Mouse (Mus musculus) hindbrain, embryonic 12.5 days (tissue): ENCODE data around the gene D230025D16Rik. TPM values are rescaled to one million over a fixed set of nuclear protein-coding genes. Genes with fewer than 3 reads are reported as not detected.

Experiments
- ATAC-seq: fragments of 200-750 bp; cut with Nextera tagmentation; 2 replicates; pipeline ENCODE4 v1.8.0; 2017; ENCODE audit warnings: moderate TSS enrichment; ENCODE audit not compliant: low FRiP score
- H3K27ac ChIP-seq: fragments of 300-500 bp; sonication (generic); 2 replicates; pipeline ENCODE4 v1.5.1; 2016; ENCODE audit warnings: mild to moderate bottlenecking
- H3K27me3 ChIP-seq: fragments of 300-500 bp; sonication (generic); 2 replicates; pipeline ENCODE4 v1.6.1; 2016; ENCODE audit warnings: mild to moderate bottlenecking
- H3K36me3 ChIP-seq: fragments of 300-500 bp; sonication (generic); 2 replicates; pipeline ENCODE4 v1.6.1; 2016; ENCODE audit warnings: mild to moderate bottlenecking
- H3K4me1 ChIP-seq: fragments of 300-500 bp; sonication (generic); 2 replicates; pipeline ENCODE4 v1.6.1; 2016
- H3K4me2 ChIP-seq: fragments of 300-500 bp; sonication (generic); replicated peaks from 2 replicates; pipeline ENCODE4 v1.6.1; 2016; ENCODE audit warnings: mild to moderate bottlenecking
- H3K4me3 ChIP-seq: fragments of 300-500 bp; sonication (generic); 2 replicates; pipeline ENCODE4 v1.5.1; 2016; ENCODE audit warnings: mild to moderate bottlenecking
- H3K9ac ChIP-seq: fragments of 300-500 bp; sonication (generic); 2 replicates; pipeline ENCODE4 v1.6.1; 2016; ENCODE audit warnings: mild to moderate bottlenecking, moderate library complexity
- H3K9me3 ChIP-seq: fragments of 300-500 bp; sonication (generic); replicated peaks from 2 replicates; pipeline ENCODE4 v1.6.1; 2016; ENCODE audit warnings: mild to moderate bottlenecking
- WGBS: fragments of 180-500 bp; shearing (Covaris S2); methylation state at CpG from one replicate; pipeline ENCODE4 v1.1.7; 2016; 5-methylcytosine and 5-hydroxymethylcytosine counted together
- polyA plus RNA-seq: library from polyadenylated mRNA; unstranded; fragments of >200 nt; fragmentation: Nextera tagmentation; extraction: Ambion mirVana; gene quantifications from 2 replicates; pipeline ENCODE4 v1.2.1, GENCODE M21; 2016

D230025D16Rik gene
- polyA plus RNA-seq, 1 experiment from 2014 or later = 28.9 TPM

- Histone ChIP-seq H3K4me3 (peak within 1 kb of the TSS; percentile 44), H3K9me3 (no peaks in the 10 kb centered on the region), H3K9ac (peak within 1 kb of the TSS; percentile 57), H3K27me3 (peaks cover 99% of the 10 kb centered on the region), H3K4me2 (peak within 1 kb of the TSS; percentile 84), H3K36me3 (0 out of 2 replicates have a peak, but pooled peaks cover 8% of the 10 kb centered on the region), H3K4me1 (peaks cover 22% of the 10 kb centered on the region), H3K27ac (no peak within 1 kb of the TSS)
- WGBS = 7% methylated on average over 10 of the region's 10 CpGs
- ATAC-seq = no peak
These were observed 50.9 kb downstream of the D230025D16Rik start, which contains the start of gene Nol3 for GRCm38 (mm10) chr8:105275840-105276239. Gene Nol3, plus strand, starts transcription at chr8:105276140.

GRCm38 (mm10) chr8:105276292-105277120, 51.6 kb downstream of the D230025D16Rik start:
- H3K9me3 ChIP-seq = no peaks in the 10 kb centered on the region
- 3% methylated on average over 30 of the region's 30 CpGs for WGBS
- ATAC-seq = peak; percentile 73
- H3K36me3 ChIP-seq = peaks cover 10% of the 10 kb centered on the region; the same call in 1 of the 2 replicates
- peak overlapping the region; percentile 57 for H3K9ac ChIP-seq
- no peak overlapping the region for H3K27ac ChIP-seq
- peaks cover 97% of the 10 kb centered on the region for H3K27me3 ChIP-seq
- H3K4me2 ChIP-seq = peak overlapping the region; percentile 84
- peaks cover 22% of the 10 kb centered on the region for H3K4me1 ChIP-seq
- H3K4me3 ChIP-seq = peak overlapping the region; percentile 44

GRCm38 (mm10) chr8:105278911-105279334, 54.0 kb downstream of the D230025D16Rik start:
- 4% methylated on average over 28 of the region's 28 CpGs for WGBS
- H3K4me2 ChIP-seq = peak overlapping the region; percentile 40

GRCm38 (mm10) chr8:105280567-105280966, 55.6 kb downstream of the D230025D16Rik start:
- no peak for ATAC-seq
- Histone ChIP-seq H3K4me1 (peaks cover 24% of the 10 kb centered on the region), H3K4me2 (no peak overlapping the region), H3K27ac (no peak overlapping the region), H3K9me3 (no peaks in the 10 kb centered on the region), H3K27me3 (peaks cover 69% of the 10 kb centered on the region), H3K9ac (no peak overlapping the region), H3K36me3 (peaks cover 46% of the 10 kb centered on the region), H3K4me3 (no peak overlapping the region)
- 65% methylated on average over 3 of the region's 3 CpGs for WGBS

More at GRCm38 (mm10) chr8:105278911-105279334, 54.0 kb downstream of the D230025D16Rik start:
- Histone ChIP-seq H3K36me3 (peaks cover 34% of the 10 kb centered on the region), H3K4me1 (peaks cover 22% of the 10 kb centered on the region), H3K9ac (no peak overlapping the region), H3K4me3 (0 out of 2 replicates have a peak overlapping the region, but pooled peaks have one; percentile 13), H3K27me3 (peaks cover 82% of the 10 kb centered on the region), H3K27ac (no peak overlapping the region), H3K9me3 (no peaks in the 10 kb centered on the region)
- ATAC-seq = peak; percentile 39

- no peak overlapping the region for H3K4me3 ChIP-seq
- WGBS = 89% methylated on average over 12 of the region's 12 CpGs
- H3K9ac ChIP-seq = no peak overlapping the region
- no peak for ATAC-seq
- no peak overlapping the region for H3K4me2 ChIP-seq
- peaks cover 57% of the 10 kb centered on the region for H3K27me3 ChIP-seq
- no peak overlapping the region for H3K27ac ChIP-seq
- peaks cover 24% of the 10 kb centered on the region for H3K4me1 ChIP-seq
- H3K9me3 ChIP-seq = no peaks in the 10 kb centered on the region
- H3K36me3 ChIP-seq = peaks cover 47% of the 10 kb centered on the region
These were observed 56.9 kb downstream of the D230025D16Rik start for GRCm38 (mm10) chr8:105281821-105282220.

GRCm38 (mm10) chr8:105282239-105282638, 57.3 kb downstream of the D230025D16Rik start:
- WGBS = 86% methylated on average over 4 of the region's 4 CpGs
- H3K9me3 ChIP-seq = no peaks in the 10 kb centered on the region
- peaks cover 47% of the 10 kb centered on the region for H3K36me3 ChIP-seq
- no peak overlapping the region for H3K9ac ChIP-seq
- no peak overlapping the region for H3K27ac ChIP-seq
- no peak overlapping the region for H3K4me3 ChIP-seq
- no peak for ATAC-seq
- H3K4me2 ChIP-seq = no peak overlapping the region
- H3K27me3 ChIP-seq = peaks cover 53% of the 10 kb centered on the region
- peaks cover 26% of the 10 kb centered on the region for H3K4me1 ChIP-seq

GRCm38 (mm10) chr8:105283074-105283473, 58.1 kb downstream of the D230025D16Rik start:
- Histone ChIP-seq H3K36me3 (peaks cover 47% of the 10 kb centered on the region), H3K4me1 (peaks cover 34% of the 10 kb centered on the region), H3K4me3 (no peak overlapping the region), H3K9ac (no peak overlapping the region), H3K27me3 (peaks cover 45% of the 10 kb centered on the region), H3K9me3 (no peaks in the 10 kb centered on the region), H3K27ac (no peak overlapping the region), H3K4me2 (no peak overlapping the region)
- ATAC-seq = peak; percentile 27; the same call in 1 of the 2 replicates
- WGBS = 21% methylated on average over 23 of the region's 23 CpGs

GRCm38 (mm10) chr8:105285514-105285913, 60.6 kb downstream of the D230025D16Rik start:
- H3K9ac ChIP-seq = no peak overlapping the region
- H3K4me1 ChIP-seq = peaks cover 46% of the 10 kb centered on the region

GRCm38 (mm10) chr8:105286907-105287306, 62.0 kb downstream of the D230025D16Rik start:
- Histone ChIP-seq H3K9ac (no peak overlapping the region), H3K27ac (no peak overlapping the region), H3K36me3 (peaks cover 33% of the 10 kb centered on the region), H3K4me1 (peaks cover 50% of the 10 kb centered on the region), H3K4me2 (peak overlapping the region; percentile 81), H3K9me3 (no peaks in the 10 kb centered on the region), H3K27me3 (peaks cover 19% of the 10 kb centered on the region), H3K4me3 (no peak overlapping the region)
- WGBS = 87% methylated on average over 4 of the region's 4 CpGs
- ATAC-seq = no peak

More at GRCm38 (mm10) chr8:105285514-105285913, 60.6 kb downstream of the D230025D16Rik start:
- Histone ChIP-seq H3K27ac (no peak overlapping the region), H3K27me3 (peaks cover 28% of the 10 kb centered on the region), H3K9me3 (no peaks in the 10 kb centered on the region), H3K4me2 (peak overlapping the region; percentile 81; the same call in 1 of the 2 replicates), H3K36me3 (peaks cover 41% of the 10 kb centered on the region), H3K4me3 (no peak overlapping the region)
- no peak for ATAC-seq
- WGBS = 34% methylated on average over 12 of the region's 12 CpGs

GRCm38 (mm10) chr8:105288231-105288630, 63.3 kb downstream of the D230025D16Rik start:
- peaks cover 26% of the 10 kb centered on the region for H3K27me3 ChIP-seq
- no peak overlapping the region for H3K27ac ChIP-seq
- WGBS = 81% methylated on average over 5 of the region's 5 CpGs
- H3K4me2 ChIP-seq = peak overlapping the region; percentile 81
- peak overlapping the region; percentile 60 for H3K9ac ChIP-seq
- ATAC-seq = no peak
- peaks cover 19% of the 10 kb centered on the region for H3K36me3 ChIP-seq
- H3K9me3 ChIP-seq = no peaks in the 10 kb centered on the region
- peaks cover 50% of the 10 kb centered on the region for H3K4me1 ChIP-seq
- peak overlapping the region; percentile 48 for H3K4me3 ChIP-seq

GRCm38 (mm10) chr8:105288958-105289732, 64.2 kb downstream of the D230025D16Rik start:
- H3K36me3 ChIP-seq = peaks cover 13% of the 10 kb centered on the region
- under 1% methylated on average over 53 of the region's 53 CpGs for whole genome bisulfite sequencing
- peak overlapping the region; percentile 60 for H3K9ac ChIP-seq
- H3K9me3 ChIP-seq = no peaks in the 10 kb centered on the region
- H3K27ac ChIP-seq = peak overlapping the region; percentile 92
- H3K27me3 ChIP-seq = peaks cover 31% of the 10 kb centered on the region
- peaks cover 50% of the 10 kb centered on the region for H3K4me1 ChIP-seq
- peak; percentile 94 for ATAC-seq
- peak overlapping the region; percentile 48 for H3K4me3 ChIP-seq
- H3K4me2 ChIP-seq = peak overlapping the region; percentile 81
